Mouse (Mus musculus): ENCODE data around the gene Trp53bp2. TPM values are rescaled to one million over a fixed set of nuclear protein-coding genes. Genes with fewer than 3 reads are reported as not detected.

Trp53bp2 gene
- total RNA-seq, 2 experiments from 2014 or later: 12.6 to 15.5 TPM

GRCm38 (mm10) chr1:182403076-182403475 is 5.9 kb upstream of the Trp53bp2 start:
- intact Hi-C loops (cut with DNase I): no loop called here
- DNase-seq: no peak

- no peak for DNase-seq
- intact Hi-C loops (cut with DNase I): loop anchor here (5.0 kb wide), 1 partner anchor 56 kb away; no protein-coding TSS in a partner anchor
These were observed 2.4 kb upstream of the Trp53bp2 start for GRCm38 (mm10) chr1:182406621-182407020.

- DNase-seq: no peak
- intact Hi-C loops (cut with DNase I): loop anchor here (5.0 kb wide), 1 partner anchor 54 kb away; no protein-coding TSS in a partner anchor
These were observed 729 bp upstream of the Trp53bp2 start for GRCm38 (mm10) chr1:182408243-182408642.

GRCm38 (mm10) chr1:182409401-182410173 is 615 bp downstream of the Trp53bp2 start:
- DNase-seq: peak in 1 of 2 experiments; percentile 52
- intact Hi-C loops (cut with DNase I): loop anchor here (5.0 kb wide), 1 partner anchor 53 kb away; no protein-coding TSS in a partner anchor

GRCm38 (mm10) chr1:182412586-182413270 is 3.8 kb downstream of the Trp53bp2 start:
- intact Hi-C loops (cut with DNase I): no loop called here
- no peak for DNase-seq

- DNase-seq: no peak
- intact Hi-C loops (cut with DNase I): no loop called here
These were observed 10.5 kb downstream of the Trp53bp2 start for GRCm38 (mm10) chr1:182419481-182419880.

GRCm38 (mm10) chr1:182424274-182424673 is 15.3 kb downstream of the Trp53bp2 start:
- no peak for DNase-seq
- intact Hi-C loops (cut with DNase I): no loop called here

GRCm38 (mm10) chr1:182425176-182425575 is 16.2 kb downstream of the Trp53bp2 start:
- intact Hi-C loops (cut with DNase I): no loop called here
- DNase-seq: no peak

GRCm38 (mm10) chr1:182426444-182426843 is 17.5 kb downstream of the Trp53bp2 start:
- no peak for DNase-seq
- intact Hi-C loops (cut with DNase I): no loop called here

- DNase-seq: peak; percentile 57 to 78
- intact Hi-C loops (cut with DNase I): no loop called here
These were observed 18.5 kb downstream of the Trp53bp2 start for GRCm38 (mm10) chr1:182427426-182427825.

GRCm38 (mm10) chr1:182429826-182430225 is 20.9 kb downstream of the Trp53bp2 start:
- DNase-seq: no peak
- intact Hi-C loops (cut with DNase I): no loop called here

GRCm38 (mm10) chr1:182430676-182431075 is 21.7 kb downstream of the Trp53bp2 start:
- DNase-seq: no peak
- intact Hi-C loops (cut with DNase I): no loop called here

GRCm38 (mm10) chr1:182432059-182432458 is 23.1 kb downstream of the Trp53bp2 start:
- DNase-seq: no peak
- intact Hi-C loops (cut with DNase I): no loop called here

- intact Hi-C loops (cut with DNase I): loop anchor here (5.0 kb wide), 1 partner anchor 59 kb away; no protein-coding TSS in a partner anchor
- no peak for DNase-seq
These were observed 27.8 kb downstream of the Trp53bp2 start for GRCm38 (mm10) chr1:182436746-182437145.

GRCm38 (mm10) chr1:182439546-182440222 is 30.7 kb downstream of the Trp53bp2 start:
- intact Hi-C loops (cut with DNase I): loop anchor here (5.0 kb wide), 1 partner anchor 62 kb away; no protein-coding TSS in a partner anchor
- peak; percentile 82 to 83 for DNase-seq

GRCm38 (mm10) chr1:182441791-182442473 is 33.0 kb downstream of the Trp53bp2 start:
- intact Hi-C loops (cut with DNase I): no loop called here
- DNase-seq: no peak

GRCm38 (mm10) chr1:182444116-182444515 is 35.1 kb downstream of the Trp53bp2 start:
- no peak for DNase-seq
- intact Hi-C loops (cut with DNase I): no loop called here

- no peak for DNase-seq
- intact Hi-C loops (cut with DNase I): no loop called here
These were observed 39.5 kb downstream of the Trp53bp2 start for GRCm38 (mm10) chr1:182448276-182449035.

GRCm38 (mm10) chr1:182452473-182452872 is 43.5 kb downstream of the Trp53bp2 start:
- no peak for DNase-seq
- intact Hi-C loops (cut with DNase I): no loop called here

GRCm38 (mm10) chr1:182455080-182455479 is 46.1 kb downstream of the Trp53bp2 start:
- DNase-seq: no peak
- intact Hi-C loops (cut with DNase I): no loop called here

Data from heart, postnatal 14 days (tissue).